Mouse (Mus musculus): ENCODE data around the gene Khsrp. TPM values are rescaled to one million over a fixed set of nuclear protein-coding genes. Genes with fewer than 3 reads are reported as not detected.
A peak's percentile ranks its signal among the peaks of the same experiment; 100 is the strongest.

The Khsrp gene
- polyA plus RNA-seq, 1 experiment: 42.5 TPM

DNA sequence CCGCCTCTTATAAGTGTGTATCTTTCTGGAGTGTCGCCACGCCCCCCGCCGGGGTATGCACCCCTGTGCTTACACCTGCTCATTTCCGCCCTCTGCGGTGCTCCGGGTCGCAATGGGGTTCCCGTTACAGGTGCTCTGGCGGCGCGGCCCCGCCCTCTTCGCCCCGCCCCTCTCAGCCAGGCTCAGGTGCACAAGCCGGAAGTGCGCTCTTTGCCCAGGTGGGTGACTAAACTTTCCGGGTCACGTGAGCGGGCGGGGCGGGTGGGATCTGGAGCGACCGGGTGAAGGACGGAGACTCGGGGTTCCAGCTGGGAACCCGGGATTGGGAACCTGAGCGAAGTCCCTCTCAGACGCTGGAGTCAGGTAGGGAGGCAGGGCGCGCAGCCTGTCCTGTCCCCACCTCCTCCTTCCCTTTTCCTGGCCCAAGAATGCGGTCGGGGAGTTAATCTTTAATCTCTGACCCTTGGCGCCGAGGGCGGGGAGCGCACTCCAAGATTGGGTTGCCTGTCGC, 30.7 kb upstream of the Khsrp start:
- H3K27me3 ChIP-seq (ENCODE audit: control insufficient read depth, insufficient read depth, insufficient read length): peaks cover 65% of the 10 kb centered on the region
- no peaks in the 10 kb centered on the region for H3K36me3 ChIP-seq (ENCODE audit: control insufficient read depth, insufficient read depth)
- H3K4me3 ChIP-seq: no peak overlapping the region
- TF ChIP-seq POLR2AphosphoS2 (IDR thresholded peaks at IDR 0.05; ENCODE audit: insufficient read length, low read depth): no peak
- TF ChIP-seq MYOG (IDR thresholded peaks at IDR 0.05; ENCODE audit: control insufficient read depth in 1 of 3, insufficient read depth in 1 of 3, insufficient read length in 2 of 3, low read depth in 2 of 3): no peak
- no peak for TF ChIP-seq SRF (IDR thresholded peaks at IDR 0.05; ENCODE audit: control insufficient read depth, insufficient read length, low read depth)
- TF ChIP-seq MAX (IDR thresholded peaks at IDR 0.05; ENCODE audit: low read depth): no peak
- no peak for TF ChIP-seq CEBPB (IDR thresholded peaks at IDR 0.05; ENCODE audit: insufficient read depth, poor library complexity, severe bottlenecking)
- no peak for TF ChIP-seq POLR2A (IDR thresholded peaks at IDR 0.05; ENCODE audit: insufficient read length, low read depth)
- no peak for TF ChIP-seq E2F4 (IDR thresholded peaks at IDR 0.05; ENCODE audit: insufficient read depth)
- no peak for TF ChIP-seq TCF3 (IDR thresholded peaks at IDR 0.05; ENCODE audit: insufficient read length, low read depth)
- no peak for TF ChIP-seq MYOD1 (IDR thresholded peaks at IDR 0.05; ENCODE audit: control insufficient read depth in 1 of 3, insufficient read length in 2 of 3, low read depth in 2 of 3)
- no peak for TF ChIP-seq TCF12 (IDR thresholded peaks at IDR 0.05; ENCODE audit: insufficient read depth, poor library complexity, severe bottlenecking)
- TF ChIP-seq REST (IDR thresholded peaks at IDR 0.05; ENCODE audit: insufficient read depth, insufficient read length): no peak
- no peak for TF ChIP-seq USF1 (IDR thresholded peaks at IDR 0.05; ENCODE audit: low read depth)
- no peak overlapping the region for H3ac ChIP-seq (ENCODE audit: control insufficient read depth, insufficient read length)
- H3K4me2 ChIP-seq (ENCODE audit: low read depth): no peak overlapping the region
- no peaks in the 10 kb centered on the region for H3K79me2 ChIP-seq (ENCODE audit: control insufficient read depth, insufficient read depth)

DNA sequence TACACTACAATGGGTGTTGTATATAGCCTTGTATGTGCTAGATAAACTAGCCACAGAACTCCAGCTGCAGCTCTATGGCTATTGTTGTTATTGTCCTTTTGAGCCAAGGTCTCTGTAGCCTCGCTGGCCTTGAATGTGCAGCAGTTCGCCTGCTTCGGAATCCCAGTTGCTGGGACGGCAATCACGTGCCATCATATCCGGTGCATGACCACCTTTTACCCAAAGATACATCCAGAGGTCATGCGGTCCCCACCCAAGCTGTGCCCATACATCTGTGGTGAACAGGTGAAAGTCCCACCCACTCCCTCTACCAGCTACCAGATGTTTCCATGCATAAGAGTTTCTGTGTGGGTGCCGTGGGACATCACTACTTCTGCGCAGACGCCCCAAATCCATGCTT, 29.7 kb upstream of the Khsrp start:
- H3K36me3 ChIP-seq (ENCODE audit: control insufficient read depth, insufficient read depth): no peaks in the 10 kb centered on the region
- peak overlapping the region; percentile 26 for H3K4me3 ChIP-seq
- no peak for TF ChIP-seq USF1 (IDR thresholded peaks at IDR 0.05; ENCODE audit: low read depth)
- peak overlapping the region; percentile 84 for H3K4me2 ChIP-seq (ENCODE audit: low read depth)
- H3K79me2 ChIP-seq (ENCODE audit: control insufficient read depth, insufficient read depth): no peaks in the 10 kb centered on the region
- H3ac ChIP-seq (ENCODE audit: control insufficient read depth, insufficient read length): no peak overlapping the region
- peaks cover 55% of the 10 kb centered on the region for H3K27me3 ChIP-seq (ENCODE audit: control insufficient read depth, insufficient read depth, insufficient read length)

DNA sequence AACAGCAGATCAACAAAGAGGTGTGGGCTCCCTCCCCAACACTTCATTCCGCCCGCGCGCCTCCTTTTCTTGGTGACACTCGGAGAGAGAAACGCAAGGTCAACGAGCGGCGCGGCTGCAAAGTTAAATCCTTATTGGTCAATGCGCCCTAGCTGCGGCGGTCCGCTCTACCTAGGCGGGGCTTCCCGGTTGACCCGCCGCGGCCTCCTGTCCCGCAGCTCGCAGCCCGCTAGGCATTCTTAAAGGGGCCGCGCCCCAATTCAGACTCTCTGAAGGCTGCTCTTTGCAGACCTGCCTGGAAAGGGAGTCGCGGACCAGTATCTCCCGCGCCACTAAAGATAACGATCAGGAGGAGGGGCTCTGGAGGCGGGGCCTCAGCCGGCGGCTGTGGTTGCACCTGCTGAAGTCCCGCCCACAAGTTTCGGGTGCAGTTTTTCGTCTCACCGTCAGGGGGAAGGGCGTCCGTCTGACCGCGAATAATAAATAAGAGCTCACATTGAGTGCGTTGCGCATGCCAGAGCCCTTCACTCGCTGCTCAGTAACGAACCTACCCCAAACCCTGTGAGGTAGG, 29.0 kb upstream of the Khsrp start:
- Histone ChIP-seq H3K27me3 (ENCODE audit: control insufficient read depth, insufficient read depth, insufficient read length) (peaks cover 49% of the 10 kb centered on the region), H3K79me2 (ENCODE audit: control insufficient read depth, insufficient read depth) (no peaks in the 10 kb centered on the region), H3K36me3 (ENCODE audit: control insufficient read depth, insufficient read depth) (no peaks in the 10 kb centered on the region), H3ac (ENCODE audit: control insufficient read depth, insufficient read length) (no peak overlapping the region), H3K4me3 (peak overlapping the region; percentile 26), H3K4me2 (ENCODE audit: low read depth) (peak overlapping the region; percentile 84)
- TF ChIP-seq CEBPB (IDR thresholded peaks at IDR 0.05; ENCODE audit: insufficient read depth, poor library complexity, severe bottlenecking): no peak
- peak in 1 of 3 experiments; percentile 38 for TF ChIP-seq MYOG (IDR thresholded peaks at IDR 0.05; ENCODE audit: control insufficient read depth in 1 of 3, insufficient read depth in 1 of 3, insufficient read length in 2 of 3, low read depth in 2 of 3)
- no peak for TF ChIP-seq USF1 (IDR thresholded peaks at IDR 0.05; ENCODE audit: low read depth)
- no peak for TF ChIP-seq E2F4 (IDR thresholded peaks at IDR 0.05; ENCODE audit: insufficient read depth)
- TF ChIP-seq TCF12 (IDR thresholded peaks at IDR 0.05; ENCODE audit: insufficient read depth, poor library complexity, severe bottlenecking): no peak
- TF ChIP-seq POLR2AphosphoS2 (IDR thresholded peaks at IDR 0.05; ENCODE audit: insufficient read length, low read depth): no peak
- peak in 2 of 3 experiments; percentile 15 to 40 for TF ChIP-seq MYOD1 (IDR thresholded peaks at IDR 0.05; ENCODE audit: control insufficient read depth in 1 of 3, insufficient read length in 2 of 3, low read depth in 2 of 3)
- no peak for TF ChIP-seq REST (IDR thresholded peaks at IDR 0.05; ENCODE audit: insufficient read depth, insufficient read length)
- no peak for TF ChIP-seq POLR2A (IDR thresholded peaks at IDR 0.05; ENCODE audit: insufficient read length, low read depth)

DNA sequence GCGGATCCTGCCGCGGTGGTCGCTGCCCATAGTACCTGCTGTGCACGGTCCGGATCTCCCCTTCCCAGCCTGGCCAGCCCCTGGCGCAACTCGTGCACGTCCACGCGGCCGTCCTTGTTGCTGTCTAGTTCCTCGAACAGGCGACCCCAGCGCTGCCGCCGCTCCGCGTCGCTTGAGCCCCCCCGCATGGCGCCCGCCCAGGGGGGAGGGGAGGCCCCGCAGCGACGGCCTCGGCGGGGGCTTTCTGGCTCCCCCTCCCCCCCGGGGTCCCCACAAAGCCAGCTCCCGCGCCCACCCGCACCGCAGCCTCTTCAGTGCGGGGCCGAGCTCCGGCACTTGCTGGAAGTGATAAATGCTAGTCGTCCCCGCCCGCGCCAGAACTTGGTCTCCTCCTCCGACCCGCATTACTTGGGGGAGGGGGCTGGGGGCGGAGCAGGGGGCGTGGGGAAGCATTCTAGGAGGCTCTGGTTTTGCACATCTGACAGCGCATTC, 28.2 kb upstream of the Khsrp start, which contains the start of gene Slc25a23:
TSS of gene Slc25a23 (minus strand) at position 378 of the 492 bp plus-strand sequence.
- Histone ChIP-seq H3K27me3 (ENCODE audit: control insufficient read depth, insufficient read depth, insufficient read length) (peaks cover 44% of the 10 kb centered on the region), H3K79me2 (ENCODE audit: control insufficient read depth, insufficient read depth) (no peaks in the 10 kb centered on the region), H3ac (ENCODE audit: control insufficient read depth, insufficient read length) (peak within 1 kb of the TSS; percentile 53), H3K4me2 (ENCODE audit: low read depth) (peak within 1 kb of the TSS; percentile 84), H3K4me3 (peak within 1 kb of the TSS; percentile 26), H3K36me3 (ENCODE audit: control insufficient read depth, insufficient read depth) (no peaks in the 10 kb centered on the region)
- no peak for TF ChIP-seq CEBPB (IDR thresholded peaks at IDR 0.05; ENCODE audit: insufficient read depth, poor library complexity, severe bottlenecking)

DNA sequence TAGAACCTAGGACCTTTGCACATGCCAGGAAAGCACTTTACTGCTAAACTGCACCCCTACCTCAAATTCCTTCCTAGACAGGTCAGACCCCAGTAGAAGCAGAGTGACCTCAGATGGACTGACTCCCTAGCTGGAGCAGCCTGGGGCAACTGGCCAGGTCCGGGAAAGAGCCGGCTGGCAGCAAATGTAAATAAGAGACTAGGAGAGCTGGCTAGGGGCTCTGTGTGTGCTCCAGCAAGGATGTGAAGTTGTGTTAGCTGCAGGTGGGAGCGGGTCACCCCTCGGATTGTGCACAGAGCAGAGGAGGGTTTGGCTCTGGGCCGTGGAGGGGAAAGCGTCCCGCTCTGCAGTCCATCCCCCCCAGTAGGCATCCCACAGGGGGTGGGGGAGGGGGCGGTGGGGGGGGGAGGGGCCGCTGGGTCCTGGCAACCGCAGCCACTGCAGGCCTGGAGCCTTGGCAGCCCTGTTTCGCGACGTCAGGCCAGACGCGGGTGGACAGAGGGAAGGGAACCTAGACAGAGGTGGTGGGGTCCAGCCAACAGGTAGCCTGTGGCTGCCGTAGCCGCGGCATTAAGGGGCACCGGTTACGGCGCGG, 27.7 kb upstream of the Khsrp start, which contains the start of gene Crb3:
TSS of gene Crb3 (plus strand) at position 215 of the 595 bp plus-strand sequence.
- no peak for TF ChIP-seq POLR2AphosphoS2 (IDR thresholded peaks at IDR 0.05; ENCODE audit: insufficient read length, low read depth)
- TF ChIP-seq MYOG (IDR thresholded peaks at IDR 0.05; ENCODE audit: control insufficient read depth in 1 of 3, insufficient read depth in 1 of 3, insufficient read length in 2 of 3, low read depth in 2 of 3): no peak
- Histone ChIP-seq H3K4me3 (peak within 1 kb of the TSS; percentile 26), H3K27me3 (ENCODE audit: control insufficient read depth, insufficient read depth, insufficient read length) (peaks cover 39% of the 10 kb centered on the region)

More for the DNA sequence above, 27.7 kb upstream of the Khsrp start, which contains the start of gene Crb3:
- Histone ChIP-seq H3K4me2 (ENCODE audit: low read depth) (peak within 1 kb of the TSS; percentile 84), H3K36me3 (ENCODE audit: control insufficient read depth, insufficient read depth) (no peaks in the 10 kb centered on the region), H3ac (ENCODE audit: control insufficient read depth, insufficient read length) (peak within 1 kb of the TSS; percentile 53), H3K79me2 (ENCODE audit: control insufficient read depth, insufficient read depth) (no peaks in the 10 kb centered on the region)
